Mouse (Mus musculus): ENCODE measurements around the gene Igf1r. TPM values are rescaled to one million over a fixed set of nuclear protein-coding genes. Genes with fewer than 3 reads are reported as not detected.

The Igf1r gene
- polyA plus RNA-seq, 1 experiment from 2014 or later = 19.7 TPM

GRCm38 (mm10) chr7:68129546-68130253 lies 177.1 kb downstream of the Igf1r start:
- Histone ChIP-seq H3K4me3 (ENCODE audit: low read depth, low read length) (peak overlapping the region; percentile 60), H3K9me3 (ENCODE audit: low read depth, low read length) (no peaks in the 10 kb centered on the region), H3K27me3 (ENCODE audit: insufficient read depth, low read length) (no peaks in the 10 kb centered on the region), H3K4me1 (ENCODE audit: insufficient read depth) (peaks cover 14% of the 10 kb centered on the region), H3K27ac (ENCODE audit: low read depth) (peak overlapping the region; percentile 81), H3K9ac (peak overlapping the region; percentile 50), H3K36me3 (ENCODE audit: insufficient read depth) (no peaks in the 10 kb centered on the region), H3K4me2 (peak overlapping the region; percentile 91)
- DNase-seq (peak; percentile 96), ATAC-seq (ENCODE audit: insufficient read depth) (peak; percentile 56)
- WGBS = 1% methylated on average over 19 of the region's 19 CpGs
- TF ChIP-seq CTCF (IDR thresholded peaks at IDR 0.05; ENCODE audit: low read depth) = no peak

- WGBS = 54% methylated on average over 13 of the region's 13 CpGs
- H3K9ac ChIP-seq = no peak overlapping the region
- no peaks in the 10 kb centered on the region for H3K27me3 ChIP-seq (ENCODE audit: insufficient read depth, low read length)
- ATAC-seq (ENCODE audit: insufficient read depth) = no peak
- H3K4me2 ChIP-seq = no peak overlapping the region
- TF ChIP-seq CTCF (IDR thresholded peaks at IDR 0.05; ENCODE audit: low read depth) = no peak
- H3K36me3 ChIP-seq (ENCODE audit: insufficient read depth) = no peaks in the 10 kb centered on the region
- peaks cover 14% of the 10 kb centered on the region for H3K4me1 ChIP-seq (ENCODE audit: insufficient read depth)
- H3K4me3 ChIP-seq (ENCODE audit: low read depth, low read length) = no peak overlapping the region
- H3K9me3 ChIP-seq (ENCODE audit: low read depth, low read length) = no peaks in the 10 kb centered on the region
- peak; percentile 33 for DNase-seq
- no peak overlapping the region for H3K27ac ChIP-seq (ENCODE audit: low read depth)
Observed at GRCm38 (mm10) chr7:68130950-68131580, 178.4 kb downstream of the Igf1r start.

GRCm38 (mm10) chr7:68133679-68134078 lies 181.1 kb downstream of the Igf1r start:
- WGBS = 53% methylated on average over 6 of the region's 6 CpGs
- H3K4me2 ChIP-seq = no peak overlapping the region
- H3K4me3 ChIP-seq (ENCODE audit: low read depth, low read length) = no peak overlapping the region
- H3K27me3 ChIP-seq (ENCODE audit: insufficient read depth, low read length) = no peaks in the 10 kb centered on the region
- H3K27ac ChIP-seq (ENCODE audit: low read depth) = no peak overlapping the region
- DNase-seq (no peak), ATAC-seq (ENCODE audit: insufficient read depth) (no peak)
- no peak for TF ChIP-seq CTCF (IDR thresholded peaks at IDR 0.05; ENCODE audit: low read depth)
- no peaks in the 10 kb centered on the region for H3K9me3 ChIP-seq (ENCODE audit: low read depth, low read length)
- H3K4me1 ChIP-seq (ENCODE audit: insufficient read depth) = peaks cover 10% of the 10 kb centered on the region; the same call in 1 of the 2 replicates
- no peak overlapping the region for H3K9ac ChIP-seq
- peaks cover 5% of the 10 kb centered on the region; the same call in 1 of the 2 replicates for H3K36me3 ChIP-seq (ENCODE audit: insufficient read depth)

GRCm38 (mm10) chr7:68134948-68135347 lies 182.3 kb downstream of the Igf1r start:
- no peak for TF ChIP-seq CTCF (IDR thresholded peaks at IDR 0.05; ENCODE audit: low read depth)
- Histone ChIP-seq H3K27me3 (ENCODE audit: insufficient read depth, low read length) (no peaks in the 10 kb centered on the region), H3K9ac (no peak overlapping the region), H3K27ac (ENCODE audit: low read depth) (no peak overlapping the region), H3K9me3 (ENCODE audit: low read depth, low read length) (no peaks in the 10 kb centered on the region), H3K36me3 (ENCODE audit: insufficient read depth) (peaks cover 5% of the 10 kb centered on the region; the same call in 1 of the 2 replicates), H3K4me3 (ENCODE audit: low read depth, low read length) (no peak overlapping the region), H3K4me1 (ENCODE audit: insufficient read depth) (peaks cover 19% of the 10 kb centered on the region), H3K4me2 (no peak overlapping the region)
- DNase-seq = peak; percentile 61
- WGBS = 56% methylated on average over 16 of the region's 16 CpGs
- ATAC-seq (ENCODE audit: insufficient read depth) = no peak

- Histone ChIP-seq H3K27ac (ENCODE audit: low read depth) (no peak overlapping the region), H3K27me3 (ENCODE audit: insufficient read depth, low read length) (no peaks in the 10 kb centered on the region), H3K36me3 (ENCODE audit: insufficient read depth) (peaks cover 5% of the 10 kb centered on the region; the same call in 1 of the 2 replicates), H3K4me2 (no peak overlapping the region), H3K9me3 (ENCODE audit: low read depth, low read length) (no peaks in the 10 kb centered on the region), H3K9ac (no peak overlapping the region), H3K4me3 (ENCODE audit: low read depth, low read length) (no peak overlapping the region), H3K4me1 (ENCODE audit: insufficient read depth) (peaks cover 14% of the 10 kb centered on the region)
- peak; percentile 50 for DNase-seq
- 75% methylated on average over 10 of the region's 10 CpGs for WGBS
- peak; percentile 28; the same call in 1 of the 2 replicates for TF ChIP-seq CTCF (IDR thresholded peaks at IDR 0.05; ENCODE audit: low read depth)
- ATAC-seq (ENCODE audit: insufficient read depth) = no peak
Observed at GRCm38 (mm10) chr7:68136056-68136455, 183.4 kb downstream of the Igf1r start.

GRCm38 (mm10) chr7:68139384-68139783 lies 186.8 kb downstream of the Igf1r start:
- no peak overlapping the region for H3K4me3 ChIP-seq (ENCODE audit: low read depth, low read length)
- WGBS = 29% methylated on average over 2 of the region's 2 CpGs
- H3K4me2 ChIP-seq = no peak overlapping the region
- ATAC-seq (ENCODE audit: insufficient read depth) (no peak), DNase-seq (peak; percentile 34)
- H3K27ac ChIP-seq (ENCODE audit: low read depth) = no peak overlapping the region
- no peaks in the 10 kb centered on the region for H3K27me3 ChIP-seq (ENCODE audit: insufficient read depth, low read length)
- H3K9me3 ChIP-seq (ENCODE audit: low read depth, low read length) = no peaks in the 10 kb centered on the region
- peaks cover 9% of the 10 kb centered on the region for H3K4me1 ChIP-seq (ENCODE audit: insufficient read depth)
- H3K36me3 ChIP-seq (ENCODE audit: insufficient read depth) = peaks cover 5% of the 10 kb centered on the region; the same call in 1 of the 2 replicates
- no peak for TF ChIP-seq CTCF (IDR thresholded peaks at IDR 0.05; ENCODE audit: low read depth)
- no peak overlapping the region for H3K9ac ChIP-seq
